Mouse (Mus musculus): ENCODE measurements at regions not wholly inside any gene's neighbourhood (a gene's known extent, or its start where the extent isn't known, plus 50 kb on each side); places are given as distances from the start of the nearest gene placed in this dataset.

DNA sequence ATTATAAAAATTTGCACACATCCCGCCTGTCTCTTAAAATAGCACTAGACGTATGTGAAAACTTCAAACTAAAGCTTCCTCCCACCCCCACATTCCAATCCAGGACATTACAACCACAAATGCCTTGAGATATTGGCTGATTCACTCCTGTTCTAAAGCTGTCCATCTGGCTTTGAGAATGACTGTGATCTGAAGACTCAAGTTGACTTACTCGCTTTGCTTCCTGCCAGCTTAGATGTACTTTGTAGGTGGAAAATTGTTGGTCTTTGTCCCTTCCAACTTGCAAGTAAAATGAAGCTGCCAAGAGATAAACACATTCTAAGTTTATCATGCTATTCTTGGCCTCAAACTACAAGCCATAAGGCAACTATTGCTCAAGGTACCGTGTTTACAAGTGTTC is 779.7 kb downstream of the Cetn3 start:
- no peak for TF ChIP-seq MAFK (IDR thresholded peaks at IDR 0.05; ENCODE audit: insufficient read depth, low read depth, low read length)
- TF ChIP-seq ZC3H11A (IDR thresholded peaks at IDR 0.05; ENCODE audit: borderline replicate concordance, low read depth, low read length): no peak
- no peak for TF ChIP-seq CHD2 (IDR thresholded peaks at IDR 0.05; ENCODE audit: low read depth, low read length)

Data from ES-E14 (cell line).